ENCODE assay signal across 17 mouse cellular contexts in genomic region chr8:116975066-116975465, GRCm38 (mm10). TPM values are rescaled to one million over a fixed set of nuclear protein-coding genes. Genes with fewer than 3 reads are reported as not detected.
DNase-seq lines count a peak whose midpoint lies in the region; ATAC-seq and TF ChIP-seq lines count a peak whose summit lies in the region.
"Had no signal": no experiment of that assay in that cellular context is flagged by ENCODE, and none has a peak within 500 bp of the region (broad histone marks: within the 10 kb centered on the region; RNA-seq: fewer than 3 reads in every experiment).

No protein-coding gene starts in this region.

- no peak overlapping the region for H3K4me3 ChIP-seq in intestine, embryonic 15.5 days (replicated peaks)
- H3K4me3 ChIP-seq in intestine, postnatal 0 days (ENCODE audit: low read depth, low read length), result no peak overlapping the region
- no peak overlapping the region for H3K4me3 ChIP-seq in midbrain, embryonic 11.5 days (ENCODE audit: low read depth, low read length)
- no peak overlapping the region for H3K4me3 ChIP-seq in midbrain, embryonic 14.5 days (replicated peaks; ENCODE audit: low read depth, low read length)
- no peak overlapping the region for H3K4me3 ChIP-seq in brown adipose tissue, adult 24 weeks (ENCODE audit: insufficient read depth, low read depth, low read length)
- H3K4me3 ChIP-seq: forebrain, embryonic 15.5 days; lung, embryonic 15.5 days had no signal

- ATAC-seq in intestine, embryonic 15.5 days, result no peak
- ATAC-seq in intestine, postnatal 0 days, result no peak
- ATAC-seq in midbrain, embryonic 11.5 days (ENCODE audit: low FRiP score), result no peak
- ATAC-seq in midbrain, embryonic 14.5 days (ENCODE audit: low FRiP score, low TSS enrichment), result no peak
- ATAC-seq in megakaryocyte, adult 5-6 weeks (ENCODE audit: poor library complexity, severe bottlenecking), result peak; percentile 28
- ATAC-seq in inflammation-experienced regulatory T-cells, adult 6 months, result no peak
- ATAC-seq: forebrain, embryonic 15.5 days; midbrain, embryonic 16.5 days had no signal

- H3K9ac ChIP-seq in intestine, embryonic 15.5 days, result no peak overlapping the region
- no peak overlapping the region for H3K9ac ChIP-seq in intestine, postnatal 0 days (ENCODE audit: low read depth, low read length)
- H3K9ac ChIP-seq in midbrain, embryonic 11.5 days (ENCODE audit: low read length), result 0 out of 2 replicates have a peak overlapping the region, but pooled peaks have one; percentile 5
- H3K9ac ChIP-seq in midbrain, embryonic 14.5 days (replicated peaks; ENCODE audit: low read length), result no peak overlapping the region; the same call in 1 of the 2 replicates
- H3K9ac ChIP-seq: forebrain, embryonic 15.5 days; lung, embryonic 15.5 days had no signal

- no peak overlapping the region for H3K27ac ChIP-seq in intestine, embryonic 15.5 days
- no peak overlapping the region for H3K27ac ChIP-seq in intestine, postnatal 0 days (ENCODE audit: low read depth, low read length)
- no peak overlapping the region for H3K27ac ChIP-seq in midbrain, embryonic 11.5 days (ENCODE audit: low read depth, low read length)
- no peak overlapping the region for H3K27ac ChIP-seq in midbrain, embryonic 14.5 days (replicated peaks; ENCODE audit: low read depth, low read length)
- H3K27ac ChIP-seq in brown adipose tissue, adult 24 weeks (replicated peaks; ENCODE audit: low read depth, low read length), result peak overlapping the region; percentile 34; the same call in 1 of the 2 replicates
- H3K27ac ChIP-seq: forebrain, embryonic 15.5 days; lung, embryonic 15.5 days had no signal

- TF ChIP-seq CTCF in intestine, postnatal 0 days (IDR thresholded peaks at IDR 0.05; ENCODE audit: low read depth), result no peak

- no peaks in the 10 kb centered on the region for H3K36me3 ChIP-seq in intestine, embryonic 15.5 days
- H3K36me3 ChIP-seq in intestine, postnatal 0 days (ENCODE audit: control insufficient read depth, insufficient read depth), result no peaks in the 10 kb centered on the region
- no peaks in the 10 kb centered on the region for H3K36me3 ChIP-seq in midbrain, embryonic 11.5 days (ENCODE audit: control insufficient read depth, insufficient read depth, low read length)
- H3K36me3 ChIP-seq in midbrain, embryonic 14.5 days (ENCODE audit: control insufficient read depth, insufficient read depth, low read length), result 0 out of 2 replicates have a peak, but pooled peaks cover 8% of the 10 kb centered on the region
- H3K36me3 ChIP-seq: forebrain, embryonic 15.5 days; lung, embryonic 15.5 days had no signal

- DNase-seq in midbrain, embryonic 11.5 days (ENCODE audit: low spot score, missing footprints), result no peak
- DNase-seq in midbrain, embryonic 14.5 days, result no peak
- DNase-seq in thymus, postnatal 4 days, result no peak
- DNase-seq: adrenal gland, postnatal 10 days; cerebellum, adult 18-20 months; cerebellum, postnatal 36 days; right cerebral cortex, adult 18-20 months; thymus, postnatal 25 days had no signal

- 41% methylated on average over 5 of the region's 5 CpGs for WGBS in intestine, embryonic 15.5 days
- WGBS in intestine, postnatal 0 days, result 52% methylated on average over 5 of the region's 5 CpGs
- WGBS in midbrain, embryonic 11.5 days, result 38% methylated on average over 5 of the region's 5 CpGs
- 32% methylated on average over 5 of the region's 5 CpGs for WGBS in midbrain, embryonic 14.5 days

- H3K27me3 ChIP-seq in intestine, embryonic 15.5 days (replicated peaks), result no peaks in the 10 kb centered on the region
- no peaks in the 10 kb centered on the region for H3K27me3 ChIP-seq in intestine, postnatal 0 days (replicated peaks; ENCODE audit: control insufficient read depth, insufficient read depth, low read length)
- H3K27me3 ChIP-seq in midbrain, embryonic 11.5 days (ENCODE audit: control insufficient read depth, insufficient read depth, low read length), result no peaks in the 10 kb centered on the region
- no peaks in the 10 kb centered on the region for H3K27me3 ChIP-seq in midbrain, embryonic 14.5 days (ENCODE audit: control insufficient read depth, insufficient read depth, low read length)
- H3K27me3 ChIP-seq: forebrain, embryonic 15.5 days; lung, embryonic 15.5 days had no signal

- H3K4me2 ChIP-seq in intestine, embryonic 15.5 days (replicated peaks), result 0 out of 2 replicates have a peak overlapping the region, but pooled peaks have one; percentile 2
- H3K4me2 ChIP-seq in intestine, postnatal 0 days (replicated peaks; ENCODE audit: low read depth), result no peak overlapping the region
- no peak overlapping the region for H3K4me2 ChIP-seq in midbrain, embryonic 11.5 days
- H3K4me2 ChIP-seq in midbrain, embryonic 14.5 days (ENCODE audit: low read length), result no peak overlapping the region
- H3K4me2 ChIP-seq: forebrain, embryonic 15.5 days; lung, embryonic 15.5 days had no signal

- H3K4me1 ChIP-seq in intestine, embryonic 15.5 days (replicated peaks), result peaks cover 3% of the 10 kb centered on the region; the same call in 1 of the 2 replicates
- peaks cover 5% of the 10 kb centered on the region; the same call in 1 of the 2 replicates for H3K4me1 ChIP-seq in intestine, postnatal 0 days (replicated peaks; ENCODE audit: control insufficient read depth, insufficient read depth, low read length)
- peaks cover 4% of the 10 kb centered on the region; the same call in 1 of the 2 replicates for H3K4me1 ChIP-seq in midbrain, embryonic 11.5 days (ENCODE audit: control insufficient read depth, insufficient read depth, low read length)
- H3K4me1 ChIP-seq in midbrain, embryonic 14.5 days (ENCODE audit: control insufficient read depth, insufficient read depth, low read length), result peaks cover 7% of the 10 kb centered on the region
- H3K4me1 ChIP-seq in brown adipose tissue, adult 24 weeks (ENCODE audit: control insufficient read depth, insufficient read depth, insufficient read length, low read length), result 0 out of 2 replicates have a peak, but pooled peaks cover 2% of the 10 kb centered on the region

- no peaks in the 10 kb centered on the region for H3K9me3 ChIP-seq in intestine, embryonic 15.5 days
- no peaks in the 10 kb centered on the region for H3K9me3 ChIP-seq in intestine, postnatal 0 days (ENCODE audit: control insufficient read depth)
- no peaks in the 10 kb centered on the region for H3K9me3 ChIP-seq in midbrain, embryonic 11.5 days (ENCODE audit: control insufficient read depth, low read length)
- no peaks in the 10 kb centered on the region for H3K9me3 ChIP-seq in midbrain, embryonic 14.5 days (ENCODE audit: control insufficient read depth, low read length)
- H3K9me3 ChIP-seq: forebrain, embryonic 15.5 days; lung, embryonic 15.5 days had no signal

RNA-seq across cellular contexts. Expression of gene 1700030J22Rik, which starts 3.7 kb away (rescaled TPM):
- 1.2 and 1.3 TPM in 2 replicates for polyA plus RNA-seq in intestine, embryonic 15.5 days (2015; fragmentation: Nextera tagmentation; extraction: Ambion mirVana)
- 0.34 and 0.46 TPM in 2 replicates for polyA plus RNA-seq in intestine, postnatal 0 days (2015; fragmentation: Nextera tagmentation; extraction: Ambion mirVana)
- polyA plus RNA-seq in midbrain, embryonic 11.5 days (2014; fragmentation: Nextera tagmentation; extraction: Ambion mirVana), result 2.7 and 3.8 TPM in 2 replicates
- 5.6 and 6.3 TPM in 2 replicates for polyA plus RNA-seq in midbrain, embryonic 14.5 days (2014; fragmentation: Nextera tagmentation; extraction: Ambion mirVana)
- polyA plus RNA-seq in brown adipose tissue, adult 24 weeks (2012; ENCODE audit: insufficient read depth, insufficient read length, missing spikeins), result 0.36 and 0.58 TPM in 2 replicates
- 0.40 and 0.43 TPM in 2 replicates for total RNA-seq in megakaryocyte, adult 5-6 weeks (2015)
- 0.29 and 0.37 TPM in 2 replicates for total RNA-seq in megakaryocyte, adult 5-6 weeks (2017)
- under 1 TPM in 1 of 3 experiments, not detected in 2; 0.25 TPM for polyA plus RNA-seq in inflammation-experienced regulatory T-cells, adult 6 months (2017; shearing (Covaris generic))
- total RNA-seq: megakaryocyte progenitor cell, adult 5-6 weeks had no signal

RNA-seq across cellular contexts. Expression of gene Gcsh, which starts 18.3 kb away (rescaled TPM):
- 165 and 181 TPM in 2 replicates for polyA plus RNA-seq in intestine, embryonic 15.5 days (2015; fragmentation: Nextera tagmentation; extraction: Ambion mirVana)
- 91.8 and 93.7 TPM in 2 replicates for polyA plus RNA-seq in intestine, postnatal 0 days (2015; fragmentation: Nextera tagmentation; extraction: Ambion mirVana)
- 146 and 158 TPM in 2 replicates for polyA plus RNA-seq in midbrain, embryonic 11.5 days (2014; fragmentation: Nextera tagmentation; extraction: Ambion mirVana)
- 82.2 and 87.5 TPM in 2 replicates for polyA plus RNA-seq in midbrain, embryonic 14.5 days (2014; fragmentation: Nextera tagmentation; extraction: Ambion mirVana)
- polyA plus RNA-seq in brown adipose tissue, adult 24 weeks (2012; ENCODE audit: insufficient read depth, insufficient read length, missing spikeins), result 205 and 234 TPM in 2 replicates
- total RNA-seq in megakaryocyte, adult 5-6 weeks (2015), result 12.6 and 15.5 TPM in 2 replicates
- total RNA-seq in megakaryocyte, adult 5-6 weeks (2017), result 12.6 and 25.3 TPM in 2 replicates
- polyA plus RNA-seq in inflammation-experienced regulatory T-cells, adult 6 months (2017; shearing (Covaris generic)), result 10 to 100 TPM; 23.8 to 29.5 (median 24.6) TPM

RNA-seq across cellular contexts. Expression of gene Atmin, which starts 31.9 kb away (rescaled TPM):
- 9.5 and 10.2 TPM in 2 replicates for polyA plus RNA-seq in intestine, embryonic 15.5 days (2015; fragmentation: Nextera tagmentation; extraction: Ambion mirVana)
- 5.5 and 6.2 TPM in 2 replicates for polyA plus RNA-seq in intestine, postnatal 0 days (2015; fragmentation: Nextera tagmentation; extraction: Ambion mirVana)
- 16.8 and 17.5 TPM in 2 replicates for polyA plus RNA-seq in midbrain, embryonic 11.5 days (2014; fragmentation: Nextera tagmentation; extraction: Ambion mirVana)
- 21.2 and 26.3 TPM in 2 replicates for polyA plus RNA-seq in midbrain, embryonic 14.5 days (2014; fragmentation: Nextera tagmentation; extraction: Ambion mirVana)
- 5.1 and 8.7 TPM in 2 replicates for polyA plus RNA-seq in brown adipose tissue, adult 24 weeks (2012; ENCODE audit: insufficient read depth, insufficient read length, missing spikeins)
- total RNA-seq in megakaryocyte, adult 5-6 weeks (2015), result 12.3 and 14.5 TPM in 2 replicates
- total RNA-seq in megakaryocyte, adult 5-6 weeks (2017), result 8.6 and 11.3 TPM in 2 replicates
- polyA plus RNA-seq in inflammation-experienced regulatory T-cells, adult 6 months (2017; shearing (Covaris generic)), result 1 to 10 TPM; 7.5 to 9.0 (median 7.7) TPM

RNA-seq across cellular contexts. Expression of gene Cenpn, which starts 53.5 kb away (rescaled TPM):
- 24.5 and 29.5 TPM in 2 replicates for polyA plus RNA-seq in intestine, embryonic 15.5 days (2015; fragmentation: Nextera tagmentation; extraction: Ambion mirVana)
- 4.7 and 5.7 TPM in 2 replicates for polyA plus RNA-seq in intestine, postnatal 0 days (2015; fragmentation: Nextera tagmentation; extraction: Ambion mirVana)
- polyA plus RNA-seq in midbrain, embryonic 11.5 days (2014; fragmentation: Nextera tagmentation; extraction: Ambion mirVana), result 53.0 and 54.0 TPM in 2 replicates
- 7.0 and 11.8 TPM in 2 replicates for polyA plus RNA-seq in midbrain, embryonic 14.5 days (2014; fragmentation: Nextera tagmentation; extraction: Ambion mirVana)
- 1.5 and 2.1 TPM in 2 replicates for polyA plus RNA-seq in brown adipose tissue, adult 24 weeks (2012; ENCODE audit: insufficient read depth, insufficient read length, missing spikeins)
- total RNA-seq in megakaryocyte, adult 5-6 weeks (2015), result 26.9 and 35.6 TPM in 2 replicates
- 35.7 and 36.8 TPM in 2 replicates for total RNA-seq in megakaryocyte, adult 5-6 weeks (2017)
- polyA plus RNA-seq in inflammation-experienced regulatory T-cells, adult 6 months (2017; shearing (Covaris generic)), result 10 to 100 TPM in 1 of 3 experiments, 1 to 10 TPM in 2; 3.3 to 22.4 (median 3.9) TPM

RNA-seq across cellular contexts. Expression of gene Cmc2, which starts 53.8 kb away (rescaled TPM):
- 73.1 and 79.8 TPM in 2 replicates for polyA plus RNA-seq in intestine, embryonic 15.5 days (2015; fragmentation: Nextera tagmentation; extraction: Ambion mirVana)
- polyA plus RNA-seq in intestine, postnatal 0 days (2015; fragmentation: Nextera tagmentation; extraction: Ambion mirVana), result 50.7 and 58.0 TPM in 2 replicates
- 77.6 and 79.5 TPM in 2 replicates for polyA plus RNA-seq in midbrain, embryonic 11.5 days (2014; fragmentation: Nextera tagmentation; extraction: Ambion mirVana)
- polyA plus RNA-seq in midbrain, embryonic 14.5 days (2014; fragmentation: Nextera tagmentation; extraction: Ambion mirVana), result 26.2 and 30.5 TPM in 2 replicates
- 81.1 and 117 TPM in 2 replicates for polyA plus RNA-seq in brown adipose tissue, adult 24 weeks (2012; ENCODE audit: insufficient read depth, insufficient read length, missing spikeins)
- total RNA-seq in megakaryocyte, adult 5-6 weeks (2015), result 43.3 and 49.2 TPM in 2 replicates
- 51.7 and 66.0 TPM in 2 replicates for total RNA-seq in megakaryocyte, adult 5-6 weeks (2017)
- 10 to 100 TPM; 23.1 to 79.6 (median 36.6) TPM for polyA plus RNA-seq in inflammation-experienced regulatory T-cells, adult 6 months (2017; shearing (Covaris generic))
